Mouse (Mus musculus) urinary bladder, postnatal 36 days (tissue): ENCODE results near the gene Rrp12.

ENCODE experiments used
- DNase-seq, 2 experiments: peaks; one replicate each; pipeline ENCODE4 v3.0.0; 2022; ENCODE audit warnings: low spot score in 2 of 2, mixed read lengths in 1 of 2

Rrp12 gene

GRCm38 (mm10) chr19:41829381-41830105 is 66.4 kb downstream of the Rrp12 start, which contains the start of gene Frat1:
Gene Frat1 (plus strand): TSS chr19:41829970.
- DNase-seq = peak; percentile 81 to 88

DNA sequence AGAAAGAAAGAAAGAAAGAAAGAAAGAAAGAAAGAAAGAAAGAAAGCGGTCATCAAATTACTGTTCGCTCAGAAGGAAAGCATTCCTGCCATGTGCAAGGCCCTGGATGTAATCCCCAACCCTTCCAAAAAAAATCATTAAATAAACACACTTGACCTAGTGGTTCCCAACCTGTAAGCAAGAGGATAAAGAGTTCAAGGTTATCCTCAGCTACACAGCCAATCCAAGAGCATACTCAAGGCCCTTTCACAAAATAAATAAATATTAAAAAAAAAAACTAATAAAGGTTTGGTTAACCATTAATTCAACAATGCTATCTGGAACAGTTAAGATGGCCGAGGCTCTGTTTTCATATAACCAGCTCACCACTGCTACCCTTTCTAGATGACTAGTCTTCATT is 67.0 kb downstream of the Rrp12 start:
- no peak for DNase-seq

- DNase-seq = no peak
These were observed 69.4 kb downstream of the Rrp12 start for GRCm38 (mm10) chr19:41826529-41826928.

DNA sequence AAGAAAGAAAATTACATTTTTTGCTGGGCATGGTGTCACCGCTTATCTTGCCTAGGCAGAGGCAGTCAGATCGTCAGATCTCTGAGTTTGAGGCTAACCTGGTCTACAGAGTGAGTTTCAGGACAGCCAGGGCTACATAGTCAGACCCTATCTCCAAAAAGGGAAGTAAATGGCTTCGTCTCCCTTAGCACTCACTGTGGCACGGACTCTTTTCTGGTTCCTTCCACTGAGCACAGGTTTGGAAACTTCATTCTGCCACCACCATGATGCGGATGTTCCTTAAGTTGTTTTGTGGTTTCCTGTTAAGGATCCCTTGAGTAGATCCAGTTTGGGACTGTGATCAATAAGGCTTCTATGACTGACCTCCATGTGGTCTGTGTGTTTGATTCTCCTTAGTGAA is 71.0 kb downstream of the Rrp12 start:
- no peak for DNase-seq

- no peak for DNase-seq
These were observed 73.4 kb downstream of the Rrp12 start for GRCm38 (mm10) chr19:41822589-41822988.

DNA sequence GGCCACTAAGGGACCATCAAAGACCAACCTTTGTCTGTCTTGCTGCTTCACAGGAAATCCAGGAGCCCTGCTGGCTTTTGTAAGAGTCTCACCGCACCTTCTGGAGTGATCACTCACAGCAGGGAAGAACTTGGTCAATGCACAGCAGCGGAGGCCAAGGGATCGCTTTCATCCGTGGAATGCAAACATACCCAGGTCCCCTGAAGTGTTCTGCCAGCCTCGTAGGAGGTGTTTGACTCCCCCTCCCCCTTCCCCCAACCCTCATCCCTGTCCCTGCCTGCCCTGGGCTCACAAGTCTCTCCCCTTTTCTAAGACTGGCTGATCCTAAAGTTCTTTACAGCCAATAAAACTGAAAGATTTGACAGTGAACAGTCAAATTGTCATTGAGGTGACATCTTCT is 74.5 kb downstream of the Rrp12 start:
- DNase-seq = no peak

GRCm38 (mm10) chr19:41818749-41819148 is 77.2 kb downstream of the Rrp12 start:
- DNase-seq = no peak

DNA sequence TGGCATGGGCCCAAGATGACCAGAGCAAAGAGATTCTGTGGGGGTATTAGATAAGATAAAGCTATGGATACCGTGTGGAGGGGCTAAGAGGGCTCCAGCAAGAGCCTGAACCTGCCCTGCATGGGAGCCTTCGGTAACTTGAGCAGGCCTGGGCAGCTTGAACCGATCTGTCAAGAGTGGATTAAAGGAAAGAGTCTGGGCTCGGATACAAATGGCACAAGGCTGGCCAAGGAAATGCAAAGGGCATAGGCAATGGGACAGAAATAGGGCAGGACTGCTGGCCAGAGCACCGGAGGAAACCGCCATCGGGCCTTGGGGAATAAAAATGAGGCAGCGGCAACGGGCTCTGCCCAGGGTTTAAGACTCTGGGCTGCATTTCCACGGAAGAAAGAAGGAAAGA is 78.6 kb downstream of the Rrp12 start:
- DNase-seq = peak in 1 of 2 experiments; percentile 51

GRCm38 (mm10) chr19:41816915-41817314 is 79.1 kb downstream of the Rrp12 start:
- DNase-seq = no peak

DNA sequence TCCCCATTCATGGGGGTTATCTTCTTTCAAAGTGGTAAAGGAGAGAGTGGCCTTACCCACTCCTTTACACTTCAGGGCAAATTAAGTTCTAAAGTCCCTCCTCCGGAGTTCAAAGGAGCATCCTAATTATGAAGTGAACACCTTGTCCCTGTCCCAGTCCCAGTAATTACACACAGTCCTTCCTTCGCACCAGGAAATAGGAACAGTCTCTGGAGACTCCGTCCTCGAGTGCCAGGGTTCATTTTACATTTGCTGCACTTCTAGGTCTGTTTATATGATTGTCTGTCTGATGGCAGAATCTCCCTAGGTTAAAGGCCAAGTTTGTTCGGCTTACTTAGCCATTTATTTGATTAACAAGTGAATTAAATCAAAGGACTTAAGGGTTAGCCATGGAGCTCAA is 79.6 kb downstream of the Rrp12 start:
- no peak for DNase-seq

DNA sequence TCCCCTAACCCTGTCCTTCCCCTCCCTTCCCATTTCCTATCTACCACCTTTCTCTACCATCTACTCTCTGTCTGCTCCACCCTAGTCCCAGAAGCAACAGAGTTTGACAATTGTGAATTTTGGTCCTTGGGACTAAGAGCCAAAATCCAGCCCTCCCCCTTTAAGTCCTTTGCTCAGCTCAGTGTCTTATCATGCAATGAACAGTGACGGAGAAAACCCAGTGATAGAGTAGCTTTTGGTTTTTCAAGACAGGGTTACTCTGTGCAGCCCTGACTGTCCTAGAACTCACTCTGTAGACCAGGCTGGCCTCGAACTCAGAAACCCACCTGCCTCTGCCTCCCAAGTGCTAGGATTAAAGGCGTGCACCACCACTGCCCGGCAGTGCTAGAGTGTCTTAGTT is 82.6 kb downstream of the Rrp12 start:
- DNase-seq = no peak
